Mouse (Mus musculus): ENCODE data around the gene Arrdc5. TPM values are rescaled to one million over a fixed set of nuclear protein-coding genes. Genes with fewer than 3 reads are reported as not detected.

The Arrdc5 gene
- polyA plus RNA-seq, 1 experiment from 2014 or later = not detected

- Histone ChIP-seq H3K9me3 (no peaks in the 10 kb centered on the region), H3K4me2 (peak overlapping the region; percentile 76), H3K36me3 (peaks cover 8% of the 10 kb centered on the region; the same call in 1 of the 2 replicates), H3K27ac (peak overlapping the region; percentile 98), H3K27me3 (replicated peaks) (no peaks in the 10 kb centered on the region), H3K9ac (peak overlapping the region; percentile 91), H3K4me3 (replicated peaks) (peak overlapping the region; percentile 93), H3K4me1 (peaks cover 41% of the 10 kb centered on the region)
- ATAC-seq (ENCODE audit: insufficient read depth, low FRiP score, low read depth) = peak; percentile 23
- 2% methylated on average over 61 of the region's 67 CpGs for WGBS
Measured at GRCm38 (mm10) chr17:56326153-56327147, 26.4 kb upstream of the Arrdc5 start.

- peak within 1 kb of the TSS; percentile 93 for H3K4me3 ChIP-seq (replicated peaks)
- H3K9ac ChIP-seq = peak within 1 kb of the TSS; percentile 91
- H3K27me3 ChIP-seq (replicated peaks) = no peaks in the 10 kb centered on the region
- H3K36me3 ChIP-seq = peaks cover 12% of the 10 kb centered on the region; the same call in 1 of the 2 replicates
- peak; percentile 99 for ATAC-seq (ENCODE audit: insufficient read depth, low FRiP score, low read depth)
- H3K4me1 ChIP-seq = peaks cover 36% of the 10 kb centered on the region
- H3K9me3 ChIP-seq = no peaks in the 10 kb centered on the region
- WGBS = under 1% methylated on average over 57 of the region's 57 CpGs
- H3K4me2 ChIP-seq = peak within 1 kb of the TSS; percentile 76
- peak within 1 kb of the TSS; percentile 98 for H3K27ac ChIP-seq
Measured at GRCm38 (mm10) chr17:56325450-56326152, 25.5 kb upstream of the Arrdc5 start, which contains the start of gene Kdm4b. Gene Kdm4b (plus strand): TSS chr17:56326062.

- H3K4me2 ChIP-seq = no peak overlapping the region
- H3K27me3 ChIP-seq (replicated peaks) = no peaks in the 10 kb centered on the region
- ATAC-seq (ENCODE audit: insufficient read depth, low FRiP score, low read depth) = no peak
- H3K9me3 ChIP-seq = no peaks in the 10 kb centered on the region
- H3K4me1 ChIP-seq = peaks cover 25% of the 10 kb centered on the region
- peaks cover 22% of the 10 kb centered on the region for H3K36me3 ChIP-seq
- H3K9ac ChIP-seq = no peak overlapping the region
- WGBS = 68% methylated on average over 3 of the region's 3 CpGs
- H3K27ac ChIP-seq = peak overlapping the region; percentile 44; the same call in 1 of the 2 replicates
- no peak overlapping the region for H3K4me3 ChIP-seq (replicated peaks)
Measured at GRCm38 (mm10) chr17:56324419-56324818, 24.3 kb upstream of the Arrdc5 start.

GRCm38 (mm10) chr17:56309191-56309945, 9.3 kb upstream of the Arrdc5 start:
- Histone ChIP-seq H3K4me3 (replicated peaks) (no peak overlapping the region), H3K9ac (no peak overlapping the region), H3K4me1 (peaks cover 40% of the 10 kb centered on the region), H3K27me3 (replicated peaks) (no peaks in the 10 kb centered on the region), H3K36me3 (peaks cover 39% of the 10 kb centered on the region), H3K9me3 (no peaks in the 10 kb centered on the region), H3K4me2 (no peak overlapping the region), H3K27ac (no peak overlapping the region)
- ATAC-seq (ENCODE audit: insufficient read depth, low FRiP score, low read depth) = no peak
- WGBS = 71% methylated on average over 15 of the region's 15 CpGs

- H3K4me3 ChIP-seq (replicated peaks) = no peak overlapping the region
- ATAC-seq (ENCODE audit: insufficient read depth, low FRiP score, low read depth) = 0 out of 2 replicates have a peak, but pooled peaks have one; percentile 8
- no peaks in the 10 kb centered on the region for H3K9me3 ChIP-seq
- peaks cover 43% of the 10 kb centered on the region for H3K4me1 ChIP-seq
- 63% methylated on average over 6 of the region's 6 CpGs for WGBS
- H3K4me2 ChIP-seq = peak overlapping the region; percentile 24; the same call in 1 of the 2 replicates
- peak overlapping the region; percentile 70 for H3K27ac ChIP-seq
- peaks cover 35% of the 10 kb centered on the region for H3K36me3 ChIP-seq
- H3K27me3 ChIP-seq (replicated peaks) = no peaks in the 10 kb centered on the region
- no peak overlapping the region for H3K9ac ChIP-seq
Measured at GRCm38 (mm10) chr17:56308088-56308487, 8.0 kb upstream of the Arrdc5 start.

- WGBS = 62% methylated on average over 8 of the region's 8 CpGs
- Histone ChIP-seq H3K4me1 (peaks cover 51% of the 10 kb centered on the region), H3K27me3 (replicated peaks) (no peaks in the 10 kb centered on the region), H3K27ac (0 out of 2 replicates have a peak overlapping the region, but pooled peaks have one; percentile 24), H3K9ac (no peak overlapping the region), H3K4me3 (replicated peaks) (peak overlapping the region; percentile 83; the same call in 1 of the 2 replicates), H3K36me3 (peaks cover 15% of the 10 kb centered on the region; the same call in 1 of the 2 replicates), H3K9me3 (no peaks in the 10 kb centered on the region), H3K4me2 (peak overlapping the region; percentile 97)
- no peak for ATAC-seq (ENCODE audit: insufficient read depth, low FRiP score, low read depth)
Measured at GRCm38 (mm10) chr17:56305826-56306225, 5.7 kb upstream of the Arrdc5 start.

- no peaks in the 10 kb centered on the region for H3K27me3 ChIP-seq (replicated peaks)
- peaks cover 9% of the 10 kb centered on the region; the same call in 1 of the 2 replicates for H3K36me3 ChIP-seq
- peaks cover 51% of the 10 kb centered on the region for H3K4me1 ChIP-seq
- peak overlapping the region; percentile 83 for H3K4me3 ChIP-seq (replicated peaks)
- H3K9ac ChIP-seq = peak overlapping the region; percentile 67; the same call in 1 of the 2 replicates
- 0 out of 2 replicates have a peak overlapping the region, but pooled peaks have one; percentile 3 for H3K27ac ChIP-seq
- peak overlapping the region; percentile 97 for H3K4me2 ChIP-seq
- no peak for ATAC-seq (ENCODE audit: insufficient read depth, low FRiP score, low read depth)
- H3K9me3 ChIP-seq = no peaks in the 10 kb centered on the region
- WGBS = 24% methylated on average over 9 of the region's 9 CpGs
Measured at GRCm38 (mm10) chr17:56305156-56305555, 5.1 kb upstream of the Arrdc5 start.

GRCm38 (mm10) chr17:56304718-56305117, 4.6 kb upstream of the Arrdc5 start:
- Histone ChIP-seq H3K27ac (no peak overlapping the region), H3K27me3 (replicated peaks) (no peaks in the 10 kb centered on the region), H3K9ac (peak overlapping the region; percentile 67), H3K4me1 (peaks cover 51% of the 10 kb centered on the region), H3K36me3 (0 out of 2 replicates have a peak, but pooled peaks cover 7% of the 10 kb centered on the region), H3K4me2 (peak overlapping the region; percentile 97), H3K4me3 (replicated peaks) (peak overlapping the region; percentile 83), H3K9me3 (no peaks in the 10 kb centered on the region)
- WGBS = 9% methylated on average over 11 of the region's 11 CpGs
- no peak for ATAC-seq (ENCODE audit: insufficient read depth, low FRiP score, low read depth)

- WGBS = under 1% methylated on average over 68 of the region's 68 CpGs
- Histone ChIP-seq H3K4me2 (peak overlapping the region; percentile 97), H3K4me1 (peaks cover 51% of the 10 kb centered on the region), H3K9ac (peak overlapping the region; percentile 67), H3K9me3 (no peaks in the 10 kb centered on the region), H3K36me3 (0 out of 2 replicates have a peak, but pooled peaks cover under 1% of the 10 kb centered on the region), H3K4me3 (replicated peaks) (peak overlapping the region; percentile 83), H3K27me3 (replicated peaks) (no peaks in the 10 kb centered on the region), H3K27ac (peak overlapping the region; percentile 90)
- ATAC-seq (ENCODE audit: insufficient read depth, low FRiP score, low read depth) = peak; percentile 91
Measured at GRCm38 (mm10) chr17:56303847-56304586, 3.9 kb upstream of the Arrdc5 start.

- Histone ChIP-seq H3K4me3 (replicated peaks) (peak within 1 kb of the TSS; percentile 83), H3K27me3 (replicated peaks) (no peaks in the 10 kb centered on the region), H3K27ac (peak within 1 kb of the TSS; percentile 90), H3K4me2 (peak within 1 kb of the TSS; percentile 97), H3K36me3 (no peaks in the 10 kb centered on the region), H3K9me3 (no peaks in the 10 kb centered on the region), H3K4me1 (peaks cover 50% of the 10 kb centered on the region), H3K9ac (peak within 1 kb of the TSS; percentile 67)
- ATAC-seq (ENCODE audit: insufficient read depth, low FRiP score, low read depth) = peak; percentile 84
- WGBS = under 1% methylated on average over 43 of the region's 43 CpGs
Measured at GRCm38 (mm10) chr17:56303160-56303846, 3.2 kb upstream of the Arrdc5 start, which contains the start of gene Uhrf1. Gene Uhrf1 (plus strand): TSS chr17:56303321.
